Mouse (Mus musculus) ES-Bruce4 (cell line): Measurements from ENCODE around the gene Ptprq.
A peak's percentile ranks its signal among the peaks of the same experiment; 100 is the strongest.

Experiments used
- CTCF ChIP-seq: IDR thresholded peaks from one replicate; pipeline ENCODE4 v1.8.1; 2011; ENCODE audit warnings: low read depth, low read length
- POLR2A ChIP-seq: IDR thresholded peaks from one replicate; pipeline ENCODE4 v1.8.1; 2011; ENCODE audit warnings: low read length; ENCODE audit not compliant: insufficient read depth

DNA sequence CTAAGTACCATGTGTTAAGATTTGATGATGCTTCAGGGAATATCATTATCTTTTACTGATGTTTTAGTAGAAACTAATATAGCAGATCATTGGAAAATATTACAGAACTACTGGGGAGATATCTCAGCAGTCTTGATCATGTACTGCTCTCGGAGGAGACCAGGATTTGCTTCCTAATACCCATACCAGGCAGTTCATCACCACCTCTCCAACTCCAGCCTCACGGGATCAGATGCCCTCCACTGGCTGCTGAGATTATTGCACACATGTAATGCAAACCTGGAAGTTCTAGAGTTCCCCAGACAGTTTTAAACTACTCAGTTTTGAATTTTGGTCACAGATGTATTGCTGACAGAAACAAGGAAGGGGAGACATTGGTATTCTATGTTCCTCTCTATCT is 246.4 kb downstream of the Ptprq start:
- TF ChIP-seq CTCF (peak; percentile 16), POLR2A (no peak)
